ENCODE assay signal across 28 mouse cellular contexts in the genomic region with DNA sequence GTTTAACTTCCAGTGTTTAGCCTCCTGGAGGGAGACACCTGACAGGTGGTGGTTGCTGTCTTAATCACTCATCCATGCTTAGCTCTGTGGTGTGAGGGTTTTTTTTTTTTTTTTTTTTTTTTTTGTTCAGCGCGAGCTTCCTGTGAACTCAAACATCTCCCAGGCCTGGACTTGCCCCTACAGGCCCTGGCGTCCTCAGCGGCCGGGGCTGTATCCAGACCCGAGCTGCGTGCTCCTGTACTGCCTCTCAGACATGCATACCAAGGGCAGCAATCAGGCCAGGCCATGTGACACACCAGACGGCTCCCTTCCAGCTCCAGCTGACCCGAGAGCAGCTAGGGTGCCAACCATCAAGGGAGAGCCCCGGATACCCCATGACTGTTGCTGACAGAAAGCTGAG. TPM values are rescaled to one million over a fixed set of nuclear protein-coding genes. Genes with fewer than 3 reads are reported as not detected.
DNase-seq lines count a peak whose midpoint lies in the region; ATAC-seq and TF ChIP-seq lines count a peak whose summit lies in the region.
"Had no signal": no experiment of that assay in that cellular context is flagged by ENCODE, and none has a peak within 500 bp of the region (broad histone marks: within the 10 kb centered on the region; RNA-seq: fewer than 3 reads in every experiment).

No protein-coding gene starts in this region.

- DNase-seq in heart, postnatal 0 days (ENCODE audit: low spot score): no peak
- DNase-seq in heart, postnatal 14 days: no peak
- DNase-seq in urinary bladder, adult 18-20 months (ENCODE audit: low spot score in 2 of 2): peak; percentile 74 to 83
- DNase-seq in urinary bladder, postnatal 10 days (ENCODE audit: low spot score): no peak
- DNase-seq in skeletal muscle tissue, adult 2 months (ENCODE audit: low read depth, low spot score): peak; percentile 55
- no peak for DNase-seq in forebrain, postnatal 0 days
- DNase-seq in layer of hippocampus, adult 18-20 months (ENCODE audit: low spot score in 2 of 2): no peak
- DNase-seq: adrenal gland, postnatal 36 days; B cell, adult 2 months; cerebellum, adult 9-10 months; heart, postnatal 36 days; kidney, adult 8-10 months; liver; right cerebral cortex, adult 18-20 months; right cerebral cortex, postnatal 4 days had no signal

- peaks cover 13% of the 10 kb centered on the region; the same call in 1 of the 2 replicates for H3K4me1 ChIP-seq in heart, postnatal 0 days (ENCODE audit: control insufficient read depth, insufficient read depth)
- no peaks in the 10 kb centered on the region for H3K4me1 ChIP-seq in forebrain, postnatal 0 days (ENCODE audit: insufficient read depth)

- no peak for TF ChIP-seq CTCF in heart, postnatal 0 days (IDR thresholded peaks at IDR 0.05; ENCODE audit: low read depth)
- TF ChIP-seq CTCF in forebrain, postnatal 0 days (IDR thresholded peaks at IDR 0.05; ENCODE audit: low read depth): no peak

- peaks cover 17% of the 10 kb centered on the region for H3K36me3 ChIP-seq in heart, postnatal 0 days (replicated peaks; ENCODE audit: control insufficient read depth, insufficient read depth, low read length)
- peaks cover 10% of the 10 kb centered on the region for H3K36me3 ChIP-seq in forebrain, postnatal 0 days (ENCODE audit: insufficient read depth)

- no peak for TF ChIP-seq EP300 in heart, postnatal 0 days (IDR thresholded peaks at IDR 0.05; ENCODE audit: low read depth)

- H3K27ac ChIP-seq in heart, postnatal 0 days (ENCODE audit: low read depth): no peak overlapping the region
- no peak overlapping the region for H3K27ac ChIP-seq in forebrain, postnatal 0 days (ENCODE audit: low read depth, low read length)
- H3K27ac ChIP-seq: forebrain, embryonic 15.5 days; hindbrain, embryonic 13.5 days; limb, embryonic 10.5 days; macrophage; midbrain, embryonic 10.5 days; neural tube, embryonic 15.5 days had no signal

- no peaks in the 10 kb centered on the region for H3K9me3 ChIP-seq in heart, postnatal 0 days (replicated peaks; ENCODE audit: control insufficient read depth, low read length)
- no peaks in the 10 kb centered on the region for H3K9me3 ChIP-seq in forebrain, postnatal 0 days (ENCODE audit: low read length)
- H3K9me3 ChIP-seq: forebrain, embryonic 15.5 days; hindbrain, embryonic 13.5 days; limb, embryonic 10.5 days; midbrain, embryonic 10.5 days; neural tube, embryonic 15.5 days had no signal

- H3K9ac ChIP-seq in heart, postnatal 0 days (replicated peaks; ENCODE audit: low read depth, low read length): no peak overlapping the region
- no peak overlapping the region for H3K9ac ChIP-seq in forebrain, postnatal 0 days
- H3K9ac ChIP-seq: forebrain, embryonic 15.5 days; hindbrain, embryonic 13.5 days; neural tube, embryonic 15.5 days had no signal

- WGBS in heart, postnatal 0 days: 59% methylated on average over 10 of the region's 10 CpGs
- whole genome bisulfite sequencing in forebrain, postnatal 0 days: 87% methylated on average over 10 of the region's 10 CpGs

- H3K27me3 ChIP-seq in heart, postnatal 0 days (ENCODE audit: control insufficient read depth, insufficient read depth, low read length): no peaks in the 10 kb centered on the region
- H3K27me3 ChIP-seq in forebrain, postnatal 0 days (ENCODE audit: insufficient read depth, low read length): no peaks in the 10 kb centered on the region
- H3K27me3 ChIP-seq: forebrain, embryonic 15.5 days; hindbrain, embryonic 13.5 days; neural tube, embryonic 15.5 days had no signal

- H3K4me3 ChIP-seq in heart, postnatal 0 days (ENCODE audit: low read depth, low read length): no peak overlapping the region
- no peak overlapping the region for H3K4me3 ChIP-seq in forebrain, postnatal 0 days (ENCODE audit: low read depth, low read length)
- H3K4me3 ChIP-seq: forebrain, embryonic 15.5 days; hindbrain, embryonic 13.5 days; limb, embryonic 10.5 days; midbrain, embryonic 10.5 days; neural tube, embryonic 15.5 days had no signal

- intact Hi-C loops in heart, postnatal 14 days (cut with DNase I): no loop called here

- peak; percentile 29; the same call in 1 of the 2 replicates for ATAC-seq in heart, postnatal 0 days (ENCODE audit: insufficient read depth, low read depth)
- ATAC-seq in forebrain, postnatal 0 days: no peak
- ATAC-seq: forebrain, embryonic 15.5 days; inflammation-experienced regulatory T-cells, adult 6 months had no signal

- H3K4me2 ChIP-seq in heart, postnatal 0 days (ENCODE audit: low read depth, low read length): no peak overlapping the region
- H3K4me2 ChIP-seq in forebrain, postnatal 0 days (ENCODE audit: low read depth): no peak overlapping the region
- H3K4me2 ChIP-seq: forebrain, embryonic 15.5 days; heart, embryonic 11.5 days; hindbrain, embryonic 13.5 days; neural tube, embryonic 15.5 days had no signal

RNA-seq across cellular contexts. Expression of gene Spata32, which starts 18.7 kb away (rescaled TPM):
- total RNA-seq in heart, postnatal 0 days (2014; rRNA removed; ENCODE audit: low replicate concordance): not detected in 2 replicates
- not detected in 2 replicates for polyA plus RNA-seq in heart, postnatal 0 days (2015; fragmentation: Nextera tagmentation; extraction: Ambion mirVana)
- not detected for total RNA-seq in heart, postnatal 14 days (2021)
- 0.57 and 0.62 TPM in 2 replicates for total RNA-seq in forebrain, postnatal 0 days (2014; rRNA removed)
- polyA plus RNA-seq in forebrain, postnatal 0 days (2015; fragmentation: Nextera tagmentation; extraction: Ambion mirVana): 0.43 and 0.64 TPM in 2 replicates
- total RNA-seq in layer of hippocampus, adult 18-20 months (2021): 1 to 10 TPM in 1 of 2 experiments, under 1 TPM in 1; 0.99 to 1.6 TPM
- total RNA-seq: adrenal gland, postnatal 36 days; heart, postnatal 36 days had no signal
- polyA plus RNA-seq: heart, embryonic 11.5 days; inflammation-experienced regulatory T-cells, adult 6 months; limb, embryonic 10.5 days; liver, embryonic 16.5 days; lung, embryonic 16.5 days; macrophage; midbrain, embryonic 10.5 days; thymus, postnatal 0 days had no signal

RNA-seq across cellular contexts. Expression of gene 1700023F06Rik, which starts 28.5 kb away (rescaled TPM):
- not detected in 2 replicates for total RNA-seq in heart, postnatal 0 days (2014; rRNA removed; ENCODE audit: low replicate concordance)
- polyA plus RNA-seq in heart, postnatal 0 days (2015; fragmentation: Nextera tagmentation; extraction: Ambion mirVana): 0.10 TPM in 1 of 2 replicates, not detected in the other
- total RNA-seq in heart, postnatal 14 days (2021): not detected
- total RNA-seq in forebrain, postnatal 0 days (2014; rRNA removed): 0.71 TPM in 1 of 2 replicates, not detected in the other
- 3.0 and 3.1 TPM in 2 replicates for polyA plus RNA-seq in forebrain, postnatal 0 days (2015; fragmentation: Nextera tagmentation; extraction: Ambion mirVana)
- total RNA-seq in layer of hippocampus, adult 18-20 months (2021): 1 to 10 TPM; 1.6 to 2.2 TPM
- total RNA-seq: adrenal gland, postnatal 36 days; common myeloid progenitor, adult 5-6 weeks; heart, postnatal 36 days; midbrain, postnatal 0 days had no signal
- polyA plus RNA-seq: heart, embryonic 11.5 days; inflammation-experienced regulatory T-cells, adult 6 months; liver, embryonic 16.5 days; macrophage had no signal

RNA-seq across cellular contexts. Expression of gene Map3k14, which starts 30.4 kb away (rescaled TPM):
- 4.4 and 9.4 TPM in 2 replicates for total RNA-seq in heart, postnatal 0 days (2014; rRNA removed; ENCODE audit: low replicate concordance)
- 1.3 and 1.4 TPM in 2 replicates for polyA plus RNA-seq in heart, postnatal 0 days (2015; fragmentation: Nextera tagmentation; extraction: Ambion mirVana)
- total RNA-seq in heart, postnatal 14 days (2021): 1 to 10 TPM; 3.5 to 4.0 TPM
- total RNA-seq in forebrain, postnatal 0 days (2014; rRNA removed): 3.2 and 5.8 TPM in 2 replicates
- polyA plus RNA-seq in forebrain, postnatal 0 days (2015; fragmentation: Nextera tagmentation; extraction: Ambion mirVana): 0.77 TPM in 2 replicates
- total RNA-seq in layer of hippocampus, adult 18-20 months (2021): 1 to 10 TPM; 4.5 to 4.7 TPM

Comparison
In these comparisons a context has a peak if more than half of its experiments do, and no peak if none do; other contexts are left out.
1. DNase-seq: peak in urinary bladder, adult 18-20 months (2 of 2) and skeletal muscle tissue, adult 2 months (single experiment); none in heart, postnatal 0 days (single experiment), heart, postnatal 14 days (0 of 2), urinary bladder, postnatal 10 days (single experiment), forebrain, postnatal 0 days (single experiment) and layer of hippocampus, adult 18-20 months (0 of 2).